Mouse (Mus musculus) heart, postnatal 36 days (tissue): Measurements from ENCODE around the gene Nadk2. TPM values are rescaled to one million over a fixed set of nuclear protein-coding genes. Genes with fewer than 3 reads are reported as not detected.

Experiments used
- DNase-seq, 2 experiments: peaks; one replicate each; pipeline ENCODE4 v3.0.0; 2021 to 2022
- intact Hi-C: fragments of 180-260 bp; cut with DNase I; formaldehyde crosslinking; loops from one replicate; pipeline ENCODE4 v1.15.1; 2025
- total RNA-seq, 2 experiments: library from RNA; stranded (reverse); gene quantifications; 2 replicates each; pipeline ENCODE4 v1.2.3; 2021

Nadk2 gene
- total RNA-seq, 2 experiments from 2014 or later, result 67.0 to 76.8 TPM

- intact Hi-C loops, result no loop called here
- no peak for DNase-seq
These were observed 56.2 kb downstream of the Nadk2 start for GRCm38 (mm10) chr15:9127051-9127791.

DNA sequence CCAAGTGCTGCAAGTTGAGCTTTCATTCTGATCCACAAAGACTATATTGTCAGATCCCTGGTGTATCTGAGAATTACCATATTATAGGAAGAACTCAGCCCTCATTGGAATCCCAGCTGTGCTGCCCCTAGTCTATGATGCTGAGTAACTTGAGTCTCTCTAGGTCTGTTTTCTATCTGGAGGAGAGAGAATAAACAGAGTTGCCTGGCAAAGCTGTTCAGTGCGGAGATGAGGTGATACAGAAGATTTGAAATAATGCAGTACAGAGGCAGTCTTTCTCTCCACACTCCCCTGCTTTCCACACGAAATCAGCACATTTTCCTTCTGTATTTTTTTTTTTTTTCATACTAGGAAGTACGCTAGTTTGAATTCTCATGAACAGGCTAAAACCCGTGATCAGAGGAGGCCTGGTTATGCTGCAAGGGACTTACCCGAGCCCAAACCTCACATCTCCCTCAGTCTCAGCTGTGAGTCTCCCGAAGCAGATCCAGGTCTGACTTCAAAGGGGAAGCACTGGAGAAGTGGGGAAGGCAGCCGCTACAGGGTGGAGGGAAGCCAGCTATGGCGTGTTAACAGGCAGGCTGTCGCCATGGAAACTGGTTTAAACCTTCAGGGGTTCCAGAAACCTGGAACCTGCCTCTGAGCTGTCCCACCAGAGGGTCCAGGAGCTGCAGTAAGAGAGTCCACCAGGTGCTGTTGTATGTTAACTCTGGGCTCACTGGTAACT lies 59.9 kb downstream of the Nadk2 start:
- no peak for DNase-seq
- intact Hi-C loops, result no loop called here

DNA sequence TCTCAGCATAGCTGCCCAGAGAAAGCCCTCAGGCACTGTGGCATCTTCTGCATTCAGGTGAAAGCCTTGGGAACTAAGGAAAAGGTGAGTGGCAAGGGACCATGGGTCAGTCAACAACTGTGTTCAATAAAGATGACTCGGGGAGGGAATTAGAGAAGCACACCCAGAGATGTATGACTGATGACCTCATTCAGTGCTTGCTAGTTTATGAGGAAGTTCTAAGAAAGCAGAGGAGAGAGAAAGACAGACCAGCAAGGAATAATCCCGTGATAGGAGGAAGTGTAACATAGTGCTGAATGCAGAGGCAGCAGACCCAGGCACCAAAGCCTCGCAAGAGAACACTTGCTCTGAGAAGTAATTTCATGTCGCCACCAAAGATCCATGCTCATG lies 60.4 kb downstream of the Nadk2 start:
- DNase-seq, result no peak
- intact Hi-C loops, result no loop called here

DNA sequence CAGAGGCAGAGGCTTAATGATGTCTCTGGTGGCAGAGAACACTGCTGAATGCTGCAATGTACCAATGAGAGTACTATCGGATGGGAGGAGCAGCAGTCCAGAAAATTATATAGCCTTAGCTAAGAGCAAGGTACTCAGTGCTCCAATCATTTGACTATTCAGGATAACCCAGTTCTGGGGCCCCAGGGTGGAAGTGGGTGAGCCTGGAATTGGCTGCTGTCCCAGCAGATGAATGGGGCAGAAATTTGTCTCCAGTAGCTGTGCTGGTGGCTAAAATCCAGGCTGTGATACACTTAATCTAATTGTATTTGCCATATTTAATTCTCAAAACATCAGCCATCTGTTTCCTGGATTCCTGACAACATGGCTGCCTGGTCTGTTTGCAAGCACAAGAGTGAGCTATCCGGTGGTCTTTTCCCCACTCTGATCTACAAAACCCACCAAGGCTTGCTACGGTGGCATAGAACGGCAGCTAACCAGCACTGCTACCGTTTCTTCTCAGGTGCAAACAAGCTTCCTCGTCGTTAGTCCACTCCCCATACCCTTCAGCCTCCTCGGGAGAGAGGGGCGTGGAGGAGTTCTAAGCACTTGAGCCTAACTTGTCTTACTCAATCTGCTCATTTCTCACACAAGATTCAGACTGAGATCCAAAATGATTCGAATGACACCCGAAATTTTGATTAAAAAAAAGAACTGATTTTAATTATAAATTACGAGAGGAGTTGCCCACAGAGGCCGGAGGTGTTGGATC lies 61.8 kb downstream of the Nadk2 start:
- no peak for DNase-seq
- intact Hi-C loops, result no loop called here

DNA sequence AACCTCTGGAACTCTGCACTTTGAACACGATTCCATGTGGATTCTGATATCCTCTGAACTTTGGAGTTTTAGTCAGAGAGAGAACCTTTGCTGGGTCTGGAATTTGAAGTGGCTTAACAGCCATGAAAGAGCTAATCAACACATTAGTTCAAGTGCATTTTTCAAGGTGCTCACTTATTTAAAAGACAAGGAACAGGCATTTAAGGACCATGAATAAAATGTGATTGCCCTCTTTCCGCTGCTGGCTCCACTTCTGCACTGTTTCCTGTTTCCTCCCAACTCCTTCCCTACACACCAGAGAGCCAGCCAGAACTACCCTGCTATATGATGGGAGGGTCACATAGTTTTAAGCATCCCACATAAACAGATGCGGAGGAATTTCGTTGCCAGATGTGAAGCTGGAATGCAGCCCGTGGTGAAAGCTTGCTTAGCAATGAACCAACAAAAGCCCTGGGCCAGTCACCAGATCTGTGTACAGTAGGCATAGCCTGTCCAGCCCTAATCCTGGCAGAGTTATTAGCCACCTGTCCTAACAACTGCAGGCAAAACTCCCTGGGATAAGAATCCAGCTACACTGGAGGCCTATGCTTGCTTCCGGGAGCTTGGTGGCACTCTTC lies 63.9 kb downstream of the Nadk2 start:
- intact Hi-C loops, result no loop called here

DNA sequence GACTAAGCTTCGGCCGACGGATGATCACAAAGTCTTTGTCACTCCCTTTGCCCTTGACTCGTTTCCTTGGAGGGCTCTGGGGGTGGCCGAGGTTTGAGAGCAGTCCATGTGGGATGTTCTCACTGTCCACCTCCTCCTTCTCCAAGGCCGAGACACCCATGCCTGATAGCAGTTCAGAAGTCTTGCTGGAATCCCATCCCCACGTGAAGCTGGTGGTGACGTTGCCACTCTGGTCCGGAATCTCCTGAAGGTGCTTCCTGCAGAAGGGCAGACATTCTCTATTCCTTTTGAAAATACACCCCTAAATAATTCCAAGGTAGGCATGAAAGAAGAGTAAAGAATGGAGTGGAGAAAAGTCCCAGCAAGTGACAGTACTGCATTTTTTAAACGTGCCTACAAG lies 68.4 kb downstream of the Nadk2 start:
- intact Hi-C loops, result no loop called here
- DNase-seq, result no peak

More for the DNA sequence above, 63.9 kb downstream of the Nadk2 start:
- peak in 1 of 2 experiments; percentile 22 for DNase-seq

- peak; percentile 93 to 94 for DNase-seq
- intact Hi-C loops, result loop anchor here (2.0 kb wide), 1 partner anchor 69 kb away; the partner anchor contains the start of gene Nadk2
These were observed 69.2 kb downstream of the Nadk2 start, which contains the start of gene Lmbrd2 for GRCm38 (mm10) chr15:9140252-9140680. Gene Lmbrd2 (plus strand): TSS chr15:9140550.

- intact Hi-C loops, result loop anchor here (2.0 kb wide), 1 partner anchor 70 kb away; the partner anchor contains the start of gene Nadk2
- DNase-seq, result no peak
These were observed 69.7 kb downstream of the Nadk2 start for GRCm38 (mm10) chr15:9140684-9141171.

GRCm38 (mm10) chr15:9155325-9155724 lies 84.3 kb downstream of the Nadk2 start, which contains the start of gene Skp2:
Gene Skp2 (minus strand): TSS chr15:9155425.
- intact Hi-C loops, result no loop called here
- no peak for DNase-seq

Other genes with a start within 250 kb of the Nadk2 start
- not detected for gene Ranbp3l, start 103.3 kb upstream of the Nadk2 start, total RNA-seq
- gene Lmbrd2, start 69.3 kb downstream of the Nadk2 start, total RNA-seq, result 10 to 100 TPM; 11.7 to 12.8 TPM
- under 1 TPM; 0.73 to 0.86 TPM for gene Skp2, start 84.2 kb downstream of the Nadk2 start, total RNA-seq
- not detected for gene Ugt3a1, start 205.6 kb downstream of the Nadk2 start, total RNA-seq